Mouse (Mus musculus) spleen, adult 2 months (tissue): ENCODE measurements at regions not wholly inside any gene's neighbourhood (a gene's known extent, or its start where the extent isn't known, plus 50 kb on each side); places are given as distances from the start of the nearest gene placed in this dataset.

Experiments used
- DNase-seq, 2 experiments: peaks; one replicate each; pipeline versions ENCODE4 v3.0.0 to v3.0.0-alpha.2; 2012 to 2021; ENCODE audit warnings: low spot score in 2 of 2, low read depth in 1 of 2
- H3K27ac ChIP-seq: fragments of 200-500 bp; 2 replicates; pipeline ENCODE4 v1.5.1; 2012; ENCODE audit warnings: low read length, inconsistent platforms; ENCODE audit not compliant: insufficient read depth
- H3K27me3 ChIP-seq: fragments of 200-500 bp; 2 replicates; pipeline ENCODE4 v1.6.1; 2012; ENCODE audit warnings: mild to moderate bottlenecking, moderate library complexity, low read length, inconsistent platforms; ENCODE audit not compliant: control insufficient read depth, insufficient read depth
- H3K36me3 ChIP-seq: fragments of 200-500 bp; 2 replicates; pipeline ENCODE4 v1.6.1; 2012; ENCODE audit warnings: mild to moderate bottlenecking, low read length, inconsistent platforms; ENCODE audit not compliant: control insufficient read depth, insufficient read depth
- H3K4me1 ChIP-seq: fragments of 200-500 bp; 2 replicates; pipeline ENCODE4 v1.6.1; 2011; ENCODE audit warnings: inconsistent platforms; ENCODE audit not compliant: control insufficient read depth, insufficient read depth, insufficient read length
- H3K4me3 ChIP-seq: fragments of 200-500 bp; 2 replicates; pipeline ENCODE4 v1.5.1; 2011; ENCODE audit warnings: mild to moderate bottlenecking, inconsistent platforms; ENCODE audit not compliant: insufficient read depth, insufficient read length; ENCODE audit errors: extremely low read depth
- CTCF ChIP-seq: fragments of 200-500 bp; IDR thresholded peaks from 2 replicates; pipeline ENCODE4 v1.5.1; 2011; ENCODE audit warnings: mild to moderate bottlenecking, inconsistent platforms; ENCODE audit not compliant: insufficient read depth, insufficient read length, insufficient replicate concordance; ENCODE audit errors: extremely low read depth
- POLR2A ChIP-seq: fragments of 200-500 bp; IDR thresholded peaks from 2 replicates; pipeline ENCODE4 v1.6.1; 2011; ENCODE audit warnings: low read depth, low read length, inconsistent platforms
- WGBS: fragments of 180-500 bp; shearing (Covaris S2); methylation state at CpG from one replicate; pipeline ENCODE4 v1.1.7; 2018; 5-methylcytosine and 5-hydroxymethylcytosine counted together

DNA sequence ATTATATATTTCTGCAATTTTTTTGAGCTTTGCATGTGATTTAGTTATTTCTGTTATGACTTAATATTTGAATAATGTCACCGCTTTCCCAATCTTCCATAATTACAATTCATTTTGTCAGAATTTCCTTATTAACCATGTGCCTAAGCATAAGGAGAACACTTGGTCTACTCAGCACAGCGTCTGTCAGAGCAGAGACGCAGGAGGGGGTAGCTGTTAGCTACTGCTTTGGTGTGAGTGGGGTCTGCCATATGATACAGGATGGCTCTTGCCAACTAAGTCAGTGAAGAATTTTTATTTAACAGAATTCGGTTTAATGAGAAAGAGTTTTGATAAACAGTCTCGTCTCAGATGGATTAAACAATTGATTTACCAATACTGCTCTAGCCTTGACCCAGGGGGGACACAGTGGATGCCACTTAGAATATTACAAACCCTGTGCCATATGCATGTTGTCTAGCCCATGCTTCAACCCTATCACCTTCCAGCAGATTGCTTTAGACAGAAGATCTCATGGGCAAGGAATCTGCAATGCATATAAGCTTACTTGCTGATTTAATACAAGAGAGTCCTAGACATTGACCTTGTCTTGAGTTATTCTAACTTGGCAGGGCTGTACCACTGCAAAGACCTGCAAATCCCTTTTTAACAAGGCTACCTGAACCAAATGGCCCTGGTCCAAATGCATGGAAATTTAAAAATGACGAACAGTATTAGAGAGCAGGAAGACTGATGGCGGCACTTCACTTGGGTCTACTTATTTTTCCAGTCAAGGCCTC lies 434.9 kb downstream of the Rnf144b start:
- 89% methylated on average over 7 of the region's 7 CpGs for WGBS
- DNase-seq: no peak
- Histone ChIP-seq H3K4me3 (no peak overlapping the region), H3K36me3 (no peaks in the 10 kb centered on the region), H3K4me1 (no peaks in the 10 kb centered on the region), H3K27ac (no peak overlapping the region), H3K27me3 (no peaks in the 10 kb centered on the region)
- TF ChIP-seq CTCF (no peak), POLR2A (no peak)

DNA sequence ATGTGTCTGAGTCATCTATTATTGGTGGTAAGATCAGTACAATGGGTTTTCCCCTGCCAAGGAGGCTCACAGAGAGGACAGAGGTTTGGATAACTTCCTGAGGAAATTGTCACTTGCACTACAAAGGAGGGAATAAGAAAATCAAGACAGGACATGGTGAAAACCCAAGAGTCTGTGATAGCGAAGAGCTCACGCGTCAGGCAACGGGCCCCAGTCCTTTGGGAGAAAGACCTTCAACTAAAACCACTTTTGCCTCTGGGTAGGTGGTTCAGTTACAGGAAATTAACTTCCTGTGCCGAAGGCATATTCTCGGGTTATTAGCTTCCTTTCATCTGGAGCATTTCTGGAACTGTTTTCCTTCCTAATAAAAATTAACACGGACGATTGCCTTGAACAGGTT lies 440.4 kb downstream of the Rnf144b start:
- Histone ChIP-seq H3K27me3 (no peaks in the 10 kb centered on the region), H3K36me3 (no peaks in the 10 kb centered on the region), H3K4me1 (no peaks in the 10 kb centered on the region), H3K4me3 (no peak overlapping the region), H3K27ac (no peak overlapping the region)
- DNase-seq: no peak
- WGBS: 46% methylated on average over 8 of the region's 8 CpGs
- TF ChIP-seq CTCF: no peak
- no peak for TF ChIP-seq POLR2A

DNA sequence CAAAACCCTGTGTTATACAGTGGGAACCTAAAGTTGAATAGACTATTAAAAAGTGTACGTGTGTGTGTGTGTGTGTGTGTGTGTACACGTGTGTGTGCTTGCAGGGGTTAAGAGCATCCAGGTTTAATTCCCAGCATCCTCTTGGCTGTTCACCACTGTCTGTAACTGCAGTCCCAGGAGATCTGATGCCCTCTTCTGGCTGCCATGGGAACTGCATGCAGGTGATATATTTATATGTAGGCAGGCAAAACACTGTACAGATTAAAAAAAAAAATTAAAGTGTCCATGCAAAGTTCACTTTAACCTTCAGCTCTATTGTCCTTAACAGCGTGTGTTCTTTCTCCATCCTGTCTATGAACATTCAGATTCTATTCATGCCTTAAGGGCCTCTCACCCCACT lies 454.1 kb downstream of the Rnf144b start:
- H3K4me1 ChIP-seq: no peaks in the 10 kb centered on the region
- H3K27ac ChIP-seq: no peak overlapping the region
- no peaks in the 10 kb centered on the region for H3K27me3 ChIP-seq
- no peak for TF ChIP-seq CTCF
- TF ChIP-seq POLR2A: no peak
- DNase-seq: no peak
- 70% methylated on average over 3 of the region's 3 CpGs for WGBS
- no peak overlapping the region for H3K4me3 ChIP-seq
- no peaks in the 10 kb centered on the region for H3K36me3 ChIP-seq

DNA sequence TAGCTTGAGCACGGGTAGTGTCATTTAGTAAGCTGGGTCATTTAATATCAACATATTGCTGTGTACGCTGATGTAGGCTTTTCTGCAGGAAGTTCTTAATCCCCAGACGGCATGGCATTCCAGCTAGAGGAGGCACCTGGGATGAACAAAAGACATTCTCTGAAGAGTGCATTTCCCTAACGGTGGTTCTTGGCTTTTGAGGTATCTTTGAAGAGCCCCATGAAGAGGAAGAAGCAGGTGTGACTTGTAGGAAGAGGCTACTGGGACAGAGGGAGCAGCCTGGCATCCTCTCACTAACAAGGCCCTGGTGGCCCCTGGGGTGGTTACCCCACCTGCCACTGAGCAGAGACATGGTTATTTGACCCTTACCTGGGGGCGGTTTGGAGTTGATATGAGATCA lies 457.7 kb downstream of the Rnf144b start:
- WGBS: 93% methylated on average over 5 of the region's 5 CpGs
- no peaks in the 10 kb centered on the region for H3K36me3 ChIP-seq
- no peaks in the 10 kb centered on the region for H3K4me1 ChIP-seq
- H3K27me3 ChIP-seq: no peaks in the 10 kb centered on the region
- DNase-seq: no peak
- TF ChIP-seq POLR2A (no peak), CTCF (no peak)
- no peak overlapping the region for H3K27ac ChIP-seq
- no peak overlapping the region for H3K4me3 ChIP-seq

DNA sequence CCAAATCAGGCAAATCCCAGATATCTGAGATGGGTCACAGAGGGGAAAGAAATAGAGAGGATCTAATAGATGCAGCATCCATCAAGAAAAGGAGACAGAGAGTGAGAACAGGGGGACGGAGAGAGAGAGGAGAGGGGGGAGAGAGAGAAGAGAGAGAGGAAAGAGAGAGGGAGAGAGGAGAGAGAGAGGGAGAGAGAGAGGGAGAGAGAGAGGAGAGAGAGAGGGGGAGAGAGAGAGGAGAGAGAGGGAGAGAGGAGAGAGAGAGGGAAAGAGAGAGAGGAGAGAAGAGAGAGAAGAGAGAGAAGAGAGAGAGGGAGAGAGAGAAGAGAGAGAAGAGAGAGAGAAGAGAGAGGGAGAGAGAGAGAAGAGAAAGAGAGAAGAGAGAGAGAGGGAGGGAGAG lies 462.7 kb downstream of the Rnf144b start:
- no peaks in the 10 kb centered on the region for H3K36me3 ChIP-seq
- no peaks in the 10 kb centered on the region for H3K4me1 ChIP-seq
- no peak overlapping the region for H3K4me3 ChIP-seq
- DNase-seq: no peak
- H3K27me3 ChIP-seq: no peaks in the 10 kb centered on the region
- no peak overlapping the region for H3K27ac ChIP-seq
- TF ChIP-seq POLR2A: no peak
- WGBS: 81% methylated on average over 1 of the region's 1 CpGs

DNA sequence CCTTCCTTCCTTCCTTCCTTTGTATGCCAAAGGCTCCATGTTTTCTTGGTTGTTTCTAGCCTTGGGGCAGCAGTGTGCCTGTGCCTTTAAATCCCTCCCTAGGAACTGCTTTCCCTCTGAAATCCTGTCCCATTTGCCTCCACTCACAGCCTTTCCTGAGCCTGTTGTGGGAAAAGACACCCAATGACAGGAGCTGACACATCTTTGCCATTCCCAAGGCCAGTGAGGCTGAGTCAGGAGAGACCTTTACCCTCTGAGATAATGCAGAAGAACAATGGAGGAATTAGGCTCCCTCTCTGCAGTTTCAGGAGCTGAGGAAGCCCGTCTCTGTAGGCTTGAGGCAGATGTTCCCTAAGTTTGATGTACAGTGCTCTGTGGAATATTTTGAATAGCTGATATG lies 480.2 kb downstream of the Rnf144b start:
- WGBS: 45% methylated on average over 1 of the region's 1 CpGs
- TF ChIP-seq CTCF: no peak
- no peak for TF ChIP-seq POLR2A
- no peaks in the 10 kb centered on the region for H3K36me3 ChIP-seq
- no peaks in the 10 kb centered on the region for H3K4me1 ChIP-seq
- no peak for DNase-seq
- no peak overlapping the region for H3K4me3 ChIP-seq
- no peaks in the 10 kb centered on the region for H3K27me3 ChIP-seq
- H3K27ac ChIP-seq: no peak overlapping the region

DNA sequence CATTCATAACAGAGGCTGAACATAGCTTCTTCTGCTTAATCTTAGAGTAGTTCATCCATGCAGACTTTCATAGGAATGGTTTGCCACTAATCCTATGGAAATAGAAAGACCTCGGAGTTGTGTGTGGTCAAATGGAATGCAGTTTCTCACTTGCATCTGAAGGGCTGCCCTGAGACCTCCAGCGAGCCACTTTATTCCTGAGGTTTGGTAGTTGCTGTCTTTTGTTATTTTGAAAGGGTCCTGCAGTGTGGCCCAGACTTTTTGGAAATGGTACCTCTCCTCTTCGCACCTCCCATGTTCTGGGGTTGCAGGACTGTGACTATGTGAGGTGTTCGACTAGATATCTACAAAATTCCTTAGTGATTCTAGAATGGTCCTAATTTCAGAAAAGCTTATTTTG lies 489.0 kb downstream of the Rnf144b start:
- H3K4me3 ChIP-seq: no peak overlapping the region
- no peak for TF ChIP-seq CTCF
- TF ChIP-seq POLR2A: no peak
- H3K36me3 ChIP-seq: no peaks in the 10 kb centered on the region
- H3K4me1 ChIP-seq: no peaks in the 10 kb centered on the region
- WGBS: 82% methylated on average over 4 of the region's 4 CpGs
- DNase-seq: no peak
- H3K27ac ChIP-seq: no peak overlapping the region
- H3K27me3 ChIP-seq: no peaks in the 10 kb centered on the region
